Mouse (Mus musculus) liver, embryonic 15.5 days (tissue): Measurements from ENCODE around the gene Cnnm2. TPM values are rescaled to one million over a fixed set of nuclear protein-coding genes. Genes with fewer than 3 reads are reported as not detected.

Experiments used
- ATAC-seq: fragments of 200-750 bp; cut with Nextera tagmentation; 2 replicates; pipeline ENCODE4 v1.8.0; 2017; ENCODE audit warnings: moderate number of reproducible peaks, mild to moderate bottlenecking, moderate library complexity; ENCODE audit not compliant: insufficient read depth
- H3K27ac ChIP-seq: fragments of 300-500 bp; sonication (generic); replicated peaks from 2 replicates; pipeline ENCODE4 v1.5.1; 2015; ENCODE audit warnings: mild to moderate bottlenecking, inconsistent platforms
- H3K27me3 ChIP-seq: fragments of 300-500 bp; sonication (generic); 2 replicates; pipeline ENCODE4 v1.6.1; 2015; ENCODE audit warnings: mild to moderate bottlenecking, inconsistent platforms
- H3K36me3 ChIP-seq: fragments of 300-500 bp; sonication (generic); replicated peaks from 2 replicates; pipeline ENCODE4 v1.6.1; 2015; ENCODE audit warnings: moderate library complexity, mild to moderate bottlenecking, inconsistent platforms
- H3K4me1 ChIP-seq: fragments of 300-500 bp; sonication (generic); replicated peaks from 2 replicates; pipeline ENCODE4 v1.6.1; 2015; ENCODE audit warnings: inconsistent platforms
- H3K4me2 ChIP-seq: fragments of 300-500 bp; sonication (generic); 2 replicates; pipeline ENCODE4 v1.6.1; 2015; ENCODE audit warnings: moderate library complexity, mild to moderate bottlenecking, inconsistent platforms
- H3K4me3 ChIP-seq: fragments of 300-500 bp; sonication (generic); replicated peaks from 2 replicates; pipeline ENCODE4 v1.5.1; 2015; ENCODE audit warnings: mild to moderate bottlenecking, inconsistent platforms
- H3K9ac ChIP-seq: fragments of 300-500 bp; sonication (generic); 2 replicates; pipeline ENCODE4 v1.6.1; 2015; ENCODE audit warnings: moderate library complexity, mild to moderate bottlenecking, inconsistent platforms
- H3K9me3 ChIP-seq: fragments of 300-500 bp; sonication (generic); replicated peaks from 2 replicates; pipeline ENCODE4 v1.6.1; 2016; ENCODE audit warnings: inconsistent platforms
- WGBS: fragments of 180-500 bp; shearing (Covaris S2); methylation state at CpG from one replicate; pipeline ENCODE4 v1.1.7; 2015; ENCODE audit warnings: mixed read lengths; ENCODE audit not compliant: insufficient replicate concordance; 5-methylcytosine and 5-hydroxymethylcytosine counted together
- polyA plus RNA-seq: library from polyadenylated mRNA; unstranded; fragments of >200 nt; fragmentation: Nextera tagmentation; extraction: Ambion mirVana; gene quantifications from 2 replicates; pipeline ENCODE4 v1.2.1, GENCODE M21; 2015

The Cnnm2 gene
- polyA plus RNA-seq, 1 experiment from 2014 or later: 1.7 TPM

DNA sequence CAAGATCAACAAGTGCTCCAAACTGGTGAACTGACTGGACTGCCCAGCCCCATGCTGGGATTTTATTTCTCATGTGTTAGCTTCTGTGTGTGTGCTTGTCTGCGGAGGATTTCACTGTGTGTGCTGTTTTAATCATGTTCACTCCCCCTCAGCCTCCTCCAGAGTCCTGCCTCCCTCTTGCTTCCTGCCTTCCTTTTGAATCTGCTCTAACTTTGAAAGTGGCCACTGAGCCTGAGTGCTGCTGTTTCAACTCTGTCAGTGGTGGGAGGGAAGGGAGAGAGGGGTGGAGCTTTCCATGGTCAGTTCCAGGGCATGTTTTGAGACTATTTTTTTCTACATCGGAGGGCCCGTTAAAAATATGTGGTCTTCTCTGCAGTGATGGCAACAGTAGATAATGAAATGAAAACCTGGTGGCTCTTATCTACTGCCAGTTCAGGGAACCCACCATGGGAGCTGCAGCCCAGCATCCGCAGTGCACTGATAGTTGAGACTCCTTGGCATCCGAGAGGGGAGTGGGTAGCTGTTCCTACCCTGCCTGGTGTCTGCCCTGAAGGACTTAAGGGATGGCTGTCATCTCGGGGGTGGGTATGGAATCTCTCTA lies 103.4 kb downstream of the Cnnm2 start:
- Histone ChIP-seq H3K4me1 (peaks cover 60% of the 10 kb centered on the region), H3K27me3 (no peaks in the 10 kb centered on the region), H3K36me3 (no peaks in the 10 kb centered on the region), H3K4me2 (0 out of 2 replicates have a peak overlapping the region, but pooled peaks have one; percentile 1), H3K9ac (no peak overlapping the region), H3K4me3 (no peak overlapping the region), H3K27ac (peak overlapping the region; percentile 65), H3K9me3 (no peaks in the 10 kb centered on the region)
- 17% methylated on average over 6 of the region's 6 CpGs for WGBS
- no peak for ATAC-seq

DNA sequence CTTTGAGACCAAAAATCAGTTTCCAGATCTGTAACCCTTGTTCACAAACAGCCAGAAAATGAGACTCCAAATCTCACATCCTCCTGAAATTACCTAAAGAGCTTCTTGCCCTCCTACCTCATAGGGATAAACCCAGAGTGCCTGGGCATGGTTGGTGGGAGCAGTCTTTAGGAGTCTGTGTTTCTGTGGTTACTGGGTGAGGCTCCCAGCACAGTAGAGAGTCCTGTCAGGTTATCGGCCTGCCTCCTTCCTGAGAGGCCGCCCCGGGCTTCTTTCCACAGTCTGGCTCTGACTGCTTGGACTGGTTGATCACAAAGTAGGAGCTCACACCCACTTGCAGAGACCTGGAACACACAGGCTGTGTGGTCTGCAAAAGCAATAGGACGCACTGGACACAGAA lies 104.0 kb downstream of the Cnnm2 start:
- ATAC-seq: peak; percentile 53; the same call in 1 of the 2 replicates
- 25% methylated on average over 4 of the region's 4 CpGs for WGBS
- no peaks in the 10 kb centered on the region for H3K36me3 ChIP-seq
- no peaks in the 10 kb centered on the region for H3K9me3 ChIP-seq
- peaks cover 60% of the 10 kb centered on the region for H3K4me1 ChIP-seq
- H3K27me3 ChIP-seq: no peaks in the 10 kb centered on the region
- H3K4me2 ChIP-seq: 0 out of 2 replicates have a peak overlapping the region, but pooled peaks have one; percentile 1
- 0 out of 2 replicates have a peak overlapping the region, but pooled peaks have one; percentile 65 for H3K27ac ChIP-seq
- H3K9ac ChIP-seq: no peak overlapping the region
- no peak overlapping the region for H3K4me3 ChIP-seq

DNA sequence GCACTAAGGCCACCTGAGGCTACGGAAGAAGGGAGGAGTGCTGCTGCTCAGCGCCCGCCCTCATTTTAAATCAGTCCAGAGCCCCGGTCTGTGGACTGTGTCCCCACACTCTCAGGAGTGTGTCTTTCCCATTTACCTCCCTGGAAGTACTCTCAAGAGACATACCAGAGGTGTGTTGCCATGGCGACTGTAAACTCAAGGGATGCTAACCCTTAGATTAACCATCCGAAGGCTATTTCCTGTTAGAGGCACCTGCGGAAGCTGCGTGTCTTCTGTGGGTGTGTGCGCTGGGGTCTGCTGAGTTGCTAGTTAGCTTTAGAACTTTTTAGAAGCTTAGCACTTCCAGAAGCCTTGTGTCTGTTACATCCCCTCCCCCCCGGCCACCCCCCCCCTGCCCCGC lies 107.7 kb downstream of the Cnnm2 start:
- Histone ChIP-seq H3K27ac (peak overlapping the region; percentile 24), H3K4me3 (no peak overlapping the region), H3K9ac (no peak overlapping the region), H3K9me3 (no peaks in the 10 kb centered on the region), H3K36me3 (no peaks in the 10 kb centered on the region), H3K4me2 (peak overlapping the region; percentile 8; the same call in 1 of the 2 replicates), H3K27me3 (no peaks in the 10 kb centered on the region), H3K4me1 (peaks cover 32% of the 10 kb centered on the region)
- ATAC-seq: no peak
- 48% methylated on average over 11 of the region's 11 CpGs for WGBS

DNA sequence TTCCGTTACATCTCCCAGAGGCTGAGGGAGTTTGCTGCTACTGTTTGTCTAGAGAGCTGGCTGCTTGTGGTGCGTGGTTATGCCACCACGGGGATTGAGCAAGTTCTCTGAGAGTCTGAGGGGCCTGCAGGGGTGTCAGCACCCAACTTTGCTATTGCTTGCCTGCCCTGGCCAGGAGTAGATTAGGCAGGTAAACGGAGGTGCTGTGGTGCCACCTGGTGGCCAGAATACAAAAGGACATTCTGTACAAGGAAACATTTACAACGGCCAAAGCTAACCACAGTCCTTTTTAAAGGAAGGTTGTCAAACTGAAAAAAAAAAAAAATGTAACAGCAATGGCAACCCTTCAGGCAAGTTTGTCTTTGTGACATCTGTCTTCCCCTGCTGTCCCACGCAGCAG lies 108.1 kb downstream of the Cnnm2 start:
- no peaks in the 10 kb centered on the region for H3K27me3 ChIP-seq
- H3K4me3 ChIP-seq: no peak overlapping the region
- no peak overlapping the region for H3K9ac ChIP-seq
- H3K4me1 ChIP-seq: peaks cover 27% of the 10 kb centered on the region
- H3K9me3 ChIP-seq: no peaks in the 10 kb centered on the region
- ATAC-seq: peak; percentile 34; the same call in 1 of the 2 replicates
- no peaks in the 10 kb centered on the region for H3K36me3 ChIP-seq
- peak overlapping the region; percentile 8; the same call in 1 of the 2 replicates for H3K4me2 ChIP-seq
- peak overlapping the region; percentile 24 for H3K27ac ChIP-seq
- WGBS: 10% methylated on average over 6 of the region's 6 CpGs

DNA sequence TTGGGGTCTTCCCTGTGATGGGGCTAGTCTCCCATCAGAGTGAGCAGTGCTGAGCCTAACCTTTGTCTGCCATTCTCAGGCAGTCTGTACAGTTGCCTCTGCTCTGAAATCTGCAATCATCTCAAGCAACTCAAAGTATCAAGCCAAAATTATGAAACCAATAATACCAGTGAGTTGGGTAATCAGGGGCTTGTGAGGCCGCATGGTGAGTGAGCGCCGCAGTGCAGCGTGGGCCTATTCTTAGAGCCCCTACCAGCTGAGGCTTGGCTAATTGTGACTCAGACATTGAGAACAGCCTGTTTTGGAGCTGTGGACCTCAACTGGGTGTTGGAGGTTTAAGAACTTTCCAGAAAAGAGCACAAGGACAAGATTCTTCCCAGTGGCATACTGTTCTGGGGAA lies 109.7 kb downstream of the Cnnm2 start:
- 87% methylated on average over 4 of the region's 4 CpGs for WGBS
- no peak for ATAC-seq

DNA sequence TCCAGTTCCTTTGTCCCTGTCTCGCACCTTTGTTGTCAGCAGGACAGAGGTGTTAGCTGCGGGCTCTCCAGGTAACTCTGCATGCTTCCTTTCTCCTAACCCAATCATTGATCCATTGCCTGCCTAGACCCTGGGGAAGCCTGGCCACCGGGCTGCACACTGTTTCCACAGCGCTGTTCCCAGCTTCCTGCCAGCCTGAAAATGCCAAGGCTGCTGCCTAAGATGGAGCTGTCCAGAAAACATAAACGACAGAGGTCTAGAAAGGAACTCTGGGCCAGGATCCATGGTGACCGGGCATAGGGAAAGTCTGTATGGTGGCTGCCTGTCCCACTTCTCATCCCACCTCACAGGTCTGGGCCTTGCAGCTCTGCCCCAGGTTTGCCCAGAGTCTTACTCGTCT lies 110.3 kb downstream of the Cnnm2 start:
- ATAC-seq: no peak
- Histone ChIP-seq H3K9ac (no peak overlapping the region), H3K27ac (no peak overlapping the region), H3K4me1 (peaks cover 11% of the 10 kb centered on the region), H3K36me3 (no peaks in the 10 kb centered on the region), H3K9me3 (no peaks in the 10 kb centered on the region), H3K4me2 (no peak overlapping the region), H3K4me3 (no peak overlapping the region), H3K27me3 (no peaks in the 10 kb centered on the region)
- WGBS: 63% methylated on average over 7 of the region's 7 CpGs

More for the DNA sequence above, 109.7 kb downstream of the Cnnm2 start:
- Histone ChIP-seq H3K4me1 (peaks cover 16% of the 10 kb centered on the region), H3K27me3 (no peaks in the 10 kb centered on the region), H3K27ac (no peak overlapping the region), H3K4me3 (no peak overlapping the region), H3K4me2 (no peak overlapping the region), H3K9me3 (no peaks in the 10 kb centered on the region), H3K36me3 (no peaks in the 10 kb centered on the region), H3K9ac (no peak overlapping the region)

DNA sequence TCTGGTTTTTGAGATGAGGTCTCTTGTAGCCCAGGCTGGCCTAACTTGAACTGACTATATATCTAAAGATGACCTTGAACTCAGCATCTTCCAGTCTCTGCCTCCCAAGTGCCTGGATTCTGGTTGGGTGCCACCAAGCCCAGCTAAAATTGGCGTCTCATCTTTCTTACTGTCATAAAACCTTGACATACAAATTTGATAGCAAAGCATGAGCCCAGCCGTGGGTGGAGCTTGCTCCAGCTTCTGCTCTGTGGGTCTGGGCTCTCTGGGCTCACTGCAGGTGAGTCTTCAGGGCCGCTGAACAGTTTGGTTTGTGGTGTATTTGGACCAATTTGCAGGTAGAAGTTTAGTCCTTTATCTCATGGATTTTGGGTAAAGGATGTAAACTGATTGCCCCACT lies 112.5 kb downstream of the Cnnm2 start:
- H3K27ac ChIP-seq: no peak overlapping the region
- no peaks in the 10 kb centered on the region for H3K36me3 ChIP-seq
- no peak overlapping the region for H3K4me2 ChIP-seq
- H3K27me3 ChIP-seq: no peaks in the 10 kb centered on the region
- 62% methylated on average over 3 of the region's 3 CpGs for WGBS
- no peaks in the 10 kb centered on the region for H3K9me3 ChIP-seq
- ATAC-seq: no peak
- H3K4me1 ChIP-seq: peaks cover 15% of the 10 kb centered on the region
- no peak overlapping the region for H3K9ac ChIP-seq
- H3K4me3 ChIP-seq: no peak overlapping the region

DNA sequence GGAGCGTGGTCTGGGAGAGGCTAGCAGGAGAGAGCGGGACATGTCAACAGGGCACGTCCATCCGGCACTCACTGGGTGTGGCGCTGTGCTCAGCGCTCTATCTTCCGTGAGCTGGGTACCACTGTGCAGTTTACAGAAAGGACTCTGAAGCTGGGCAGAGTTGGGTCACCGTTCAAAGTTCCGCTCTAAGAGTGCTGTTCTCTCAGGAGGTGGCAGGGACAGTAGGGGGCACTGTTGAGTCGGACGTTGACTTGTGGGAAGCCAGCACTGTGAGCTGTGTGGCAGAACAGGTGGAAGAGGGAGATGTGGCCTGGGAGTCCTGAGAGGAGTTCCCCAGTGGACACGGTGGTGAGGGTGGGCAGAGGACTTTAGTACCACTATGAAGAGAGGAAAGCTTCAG lies 114.4 kb downstream of the Cnnm2 start:
- H3K27ac ChIP-seq: no peak overlapping the region; the same call in 1 of the 2 replicates
- peaks cover 9% of the 10 kb centered on the region for H3K4me1 ChIP-seq
- no peak overlapping the region for H3K9ac ChIP-seq
- no peaks in the 10 kb centered on the region for H3K9me3 ChIP-seq
- no peak overlapping the region for H3K4me3 ChIP-seq
- no peak overlapping the region for H3K4me2 ChIP-seq
- no peaks in the 10 kb centered on the region for H3K27me3 ChIP-seq
- ATAC-seq: peak; percentile 62
- H3K36me3 ChIP-seq: no peaks in the 10 kb centered on the region
- 28% methylated on average over 12 of the region's 12 CpGs for WGBS

DNA sequence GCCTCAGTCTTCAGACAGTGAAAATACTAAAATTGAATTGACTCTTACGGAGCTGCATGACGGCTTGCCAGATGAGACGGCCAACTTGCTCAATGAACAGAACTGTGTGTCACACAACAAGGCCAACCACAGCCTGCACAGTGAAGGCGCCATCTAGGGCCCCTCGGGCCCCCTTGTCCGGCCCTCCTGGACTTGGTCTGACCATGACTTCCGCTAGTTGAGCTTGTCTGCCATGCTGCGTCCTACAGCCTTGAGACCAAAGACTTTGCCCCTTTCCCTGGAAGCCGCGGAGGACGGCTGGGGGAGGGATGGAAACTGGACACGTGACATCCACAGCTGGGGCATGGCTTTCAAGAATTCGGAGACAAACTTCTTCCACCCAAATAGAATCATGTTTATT lies 116.5 kb downstream of the Cnnm2 start:
- Histone ChIP-seq H3K9ac (no peak overlapping the region), H3K27ac (no peak overlapping the region), H3K4me2 (no peak overlapping the region), H3K27me3 (no peaks in the 10 kb centered on the region), H3K9me3 (no peaks in the 10 kb centered on the region), H3K4me3 (no peak overlapping the region), H3K36me3 (peaks cover 11% of the 10 kb centered on the region), H3K4me1 (peaks cover 9% of the 10 kb centered on the region)
- 79% methylated on average over 13 of the region's 13 CpGs for WGBS
- no peak for ATAC-seq

DNA sequence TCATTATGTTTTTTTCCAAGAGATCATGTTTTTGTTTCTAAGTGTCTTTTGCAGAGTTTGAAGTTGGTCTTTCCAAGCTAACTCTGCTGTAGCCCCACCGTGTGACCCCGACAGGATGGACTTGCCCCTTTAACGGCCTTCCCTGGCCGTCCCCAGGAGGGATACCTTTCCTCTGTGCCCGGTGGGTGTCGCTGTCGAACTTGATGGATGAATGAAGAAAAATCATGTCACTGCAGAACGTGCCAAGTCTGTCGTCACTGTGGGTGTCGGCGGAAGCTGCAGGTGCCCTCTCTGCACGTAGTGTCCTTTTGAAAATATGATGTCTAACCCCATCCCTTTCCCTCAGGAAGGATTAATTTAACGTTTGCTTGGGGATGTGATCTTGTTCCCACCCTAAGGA lies 117.0 kb downstream of the Cnnm2 start:
- no peak for ATAC-seq
- Histone ChIP-seq H3K27ac (no peak overlapping the region), H3K9me3 (no peaks in the 10 kb centered on the region), H3K9ac (no peak overlapping the region), H3K27me3 (no peaks in the 10 kb centered on the region), H3K4me2 (no peak overlapping the region), H3K36me3 (peaks cover 15% of the 10 kb centered on the region), H3K4me1 (peaks cover 9% of the 10 kb centered on the region), H3K4me3 (no peak overlapping the region)
- WGBS: 45% methylated on average over 13 of the region's 13 CpGs

DNA sequence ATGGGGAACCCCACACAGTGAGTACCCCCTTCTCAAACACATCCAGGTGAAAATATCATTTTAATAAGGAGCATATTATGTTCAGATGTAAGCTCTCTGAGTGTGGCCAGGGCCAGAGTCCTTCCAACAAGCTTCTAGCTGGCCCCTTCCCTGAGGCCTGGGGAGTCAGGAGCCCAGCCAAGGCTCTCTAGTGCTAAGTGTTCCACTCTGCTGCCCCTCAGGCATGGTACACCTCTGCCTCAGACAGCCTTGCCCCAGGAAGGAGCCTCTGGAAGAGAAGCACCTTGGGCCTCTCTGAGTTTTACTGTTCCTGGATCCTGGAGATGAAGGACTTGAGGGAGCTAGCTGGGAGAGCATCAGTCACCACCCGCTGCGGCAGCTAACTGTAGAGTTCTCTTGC lies 118.5 kb downstream of the Cnnm2 start:
- Histone ChIP-seq H3K27ac (no peak overlapping the region), H3K9me3 (no peaks in the 10 kb centered on the region), H3K36me3 (peaks cover 29% of the 10 kb centered on the region), H3K4me3 (no peak overlapping the region), H3K4me2 (no peak overlapping the region), H3K27me3 (no peaks in the 10 kb centered on the region), H3K9ac (no peak overlapping the region), H3K4me1 (peaks cover 9% of the 10 kb centered on the region)
- 95% methylated on average over 2 of the region's 2 CpGs for WGBS
- ATAC-seq: no peak

DNA sequence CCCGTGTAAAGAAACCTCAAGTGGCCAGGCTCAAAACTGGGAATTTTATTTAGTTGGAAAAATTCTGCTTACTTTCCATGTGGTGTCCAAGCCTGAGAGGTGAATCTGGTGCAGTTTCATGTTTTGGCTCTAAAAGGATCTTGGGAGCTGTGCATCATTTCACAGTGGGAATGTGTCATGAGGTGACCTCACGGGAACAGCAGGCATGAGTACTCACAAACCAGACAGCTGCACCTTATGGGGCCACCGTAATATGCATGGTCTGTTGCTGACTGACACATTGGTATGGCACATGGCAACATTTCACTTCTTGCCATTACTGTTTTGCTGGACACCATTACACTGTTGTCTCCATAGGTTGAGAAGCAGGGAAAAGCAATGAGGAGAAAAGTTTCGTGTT lies 124.0 kb downstream of the Cnnm2 start:
- no peak overlapping the region for H3K27ac ChIP-seq
- H3K4me3 ChIP-seq: no peak overlapping the region
- ATAC-seq: no peak
- 82% methylated on average over 4 of the region's 4 CpGs for WGBS
- peaks cover 15% of the 10 kb centered on the region for H3K4me1 ChIP-seq
- H3K36me3 ChIP-seq: peaks cover 82% of the 10 kb centered on the region
- no peak overlapping the region for H3K4me2 ChIP-seq
- H3K27me3 ChIP-seq: no peaks in the 10 kb centered on the region
- no peak overlapping the region for H3K9ac ChIP-seq
- H3K9me3 ChIP-seq: no peaks in the 10 kb centered on the region
